Comparison of ENCODE assay signal across 9 mouse cellular contexts in genomic region chr10:38269136-38269535, GRCm38 (mm10).
A peak's percentile ranks its signal among the peaks of the same experiment; 100 is the strongest.
DNase-seq lines count a peak whose midpoint lies in the region; ATAC-seq lines count a peak whose summit lies in the region.
"Had no signal": no experiment of that assay in that cellular context is flagged by ENCODE, and none has a peak within 500 bp of the region (broad histone marks: within the 10 kb centered on the region; RNA-seq: fewer than 3 reads in every experiment).

No protein-coding gene starts in this region.

- H3K27ac ChIP-seq in heart, embryonic 11.5 days (ENCODE audit: low read depth, low read length) = no peak overlapping the region
- no peak overlapping the region for H3K27ac ChIP-seq in midbrain, embryonic 15.5 days
- H3K27ac ChIP-seq: liver, embryonic 13.5 days had no signal

- no peak overlapping the region for H3K4me3 ChIP-seq in heart, embryonic 11.5 days (ENCODE audit: low read depth, low read length)
- H3K4me3 ChIP-seq in midbrain, embryonic 15.5 days = no peak overlapping the region
- H3K4me3 ChIP-seq: liver, embryonic 13.5 days had no signal

- no peak overlapping the region for H3K4me2 ChIP-seq in heart, embryonic 11.5 days
- no peak overlapping the region for H3K4me2 ChIP-seq in midbrain, embryonic 15.5 days
- H3K4me2 ChIP-seq: liver, embryonic 13.5 days had no signal

- no peak for ATAC-seq in heart, embryonic 11.5 days (replicated peaks; ENCODE audit: insufficient number of reproducible peaks, low FRiP score, low TSS enrichment)
- ATAC-seq in midbrain, embryonic 15.5 days (replicated peaks) = no peak

- intact Hi-C loops in heart, postnatal 10 days (cut with DNase I) = loop anchor here (5.0 kb wide), 2 partner anchors 1132 to 1197 kb away; partner anchors contain the start of gene Marcks

- no peaks in the 10 kb centered on the region for H3K27me3 ChIP-seq in heart, embryonic 11.5 days (ENCODE audit: control insufficient read depth, insufficient read depth, low read length)
- no peaks in the 10 kb centered on the region for H3K27me3 ChIP-seq in midbrain, embryonic 15.5 days (replicated peaks)
- H3K27me3 ChIP-seq: liver, embryonic 13.5 days had no signal

- no peak overlapping the region for H3K9ac ChIP-seq in heart, embryonic 11.5 days (ENCODE audit: low read depth, low read length)
- no peak overlapping the region for H3K9ac ChIP-seq in midbrain, embryonic 15.5 days
- H3K9ac ChIP-seq: liver, embryonic 13.5 days had no signal

- H3K36me3 ChIP-seq in heart, embryonic 11.5 days (ENCODE audit: control insufficient read depth, insufficient read depth, low read length) = no peaks in the 10 kb centered on the region
- H3K36me3 ChIP-seq in midbrain, embryonic 15.5 days (replicated peaks) = no peaks in the 10 kb centered on the region
- H3K36me3 ChIP-seq: liver, embryonic 13.5 days had no signal

- WGBS in heart, embryonic 11.5 days (ENCODE audit: insufficient replicate concordance) = 85% methylated on average over 1 of the region's 1 CpGs
- 93% methylated on average over 1 of the region's 1 CpGs for WGBS in midbrain, embryonic 15.5 days

- H3K9me3 ChIP-seq in heart, embryonic 11.5 days (replicated peaks; ENCODE audit: control insufficient read depth, low read length) = no peaks in the 10 kb centered on the region
- no peaks in the 10 kb centered on the region for H3K9me3 ChIP-seq in midbrain, embryonic 15.5 days
- H3K9me3 ChIP-seq: liver, embryonic 13.5 days had no signal

- peak; percentile 17 to 33 for DNase-seq in heart, postnatal 10 days
- DNase-seq in B cell, adult 2 months = peak; percentile 20 to 28
- DNase-seq in adipocyte (ENCODE audit: low spot score) = peak; percentile 40
- DNase-seq in kidney, postnatal 10 days = peak; percentile 6
- no peak for DNase-seq in right cerebral cortex, postnatal 4 days
- no peak for DNase-seq in right cerebral cortex, adult 18-20 months
- DNase-seq: liver, embryonic 13.5 days had no signal

- no peaks in the 10 kb centered on the region for H3K4me1 ChIP-seq in heart, embryonic 11.5 days (ENCODE audit: control insufficient read depth, insufficient read depth, low read length)
- no peaks in the 10 kb centered on the region for H3K4me1 ChIP-seq in midbrain, embryonic 15.5 days
- H3K4me1 ChIP-seq: liver, embryonic 13.5 days had no signal

Comparison
In these comparisons a context has a peak if more than half of its experiments do, and no peak if none do; other contexts are left out.
1. DNase-seq: peak in heart, postnatal 10 days (2 of 2), B cell, adult 2 months (2 of 2), adipocyte (single experiment) and kidney, postnatal 10 days (single experiment); none in right cerebral cortex, postnatal 4 days (single experiment) and right cerebral cortex, adult 18-20 months (single experiment).